Mouse (Mus musculus): Measurements from ENCODE around the gene Fkbp3.

The Fkbp3 gene

GRCm38 (mm10) chr12:65036190-65036870 is 37.5 kb downstream of the Fkbp3 start, which contains the start of gene Prpf39:
TSS of gene Prpf39 (plus strand) at chr12:65036333.
- peak; percentile 95 for DNase-seq (ENCODE audit: low read depth, low spot score)

GRCm38 (mm10) chr12:65035839-65036189 is 38.0 kb downstream of the Fkbp3 start:
- no peak for DNase-seq (ENCODE audit: low read depth, low spot score)

- DNase-seq (ENCODE audit: low read depth, low spot score) = peak; percentile 76
Measured at GRCm38 (mm10) chr12:65022842-65023241, 51.0 kb downstream of the Fkbp3 start.

Data from brain, adult 2 months (tissue).